Mouse (Mus musculus): ENCODE measurements around the gene Tuft1. TPM values are rescaled to one million over a fixed set of nuclear protein-coding genes. Genes with fewer than 3 reads are reported as not detected.
"Not testable (repeated sequence)": the region's sequence is repeated elsewhere in the genome, so short reads cannot be mapped to it uniquely, and the experiment has no call there.

Gene Tuft1
- 1 to 10 TPM; 3.1 to 3.9 TPM for total RNA-seq (2021)
- long read RNA-seq, experiment 1, partial matches to known transcripts: 0 of 6 reads
- long read RNA-seq, experiment 1, other reads (novel, unspliced or antisense): 2 of 6 reads
- long read RNA-seq, experiment 2, transcript Tuft1-204 (12 exons, 2,555 nt): major isoform, 5 of 10 reads
- long read RNA-seq, experiment 2, partial matches to known transcripts: 0 of 10 reads
- long read RNA-seq, experiment 2, other reads (novel, unspliced or antisense): 2 of 10 reads

- intact Hi-C loops (cut with DNase I): not testable (repeated sequence)
- DNase-seq: peak; percentile 69 to 71
Measured at GRCm38 (mm10) chr3:94658740-94659095, at the start of gene Tuft1. Tuft1 (minus strand) TSS chr3:94658872.

- intact Hi-C loops (cut with DNase I): not testable (repeated sequence)
- peak in 1 of 2 experiments; percentile 14 for DNase-seq
Measured at GRCm38 (mm10) chr3:94703364-94703763, 44.7 kb upstream of the Tuft1 start.

- intact Hi-C loops (cut with DNase I): no loop called here
- DNase-seq: no peak
Measured at GRCm38 (mm10) chr3:94702856-94703255, 44.2 kb upstream of the Tuft1 start.

GRCm38 (mm10) chr3:94702163-94702810, 43.6 kb upstream of the Tuft1 start:
- DNase-seq; intact Hi-C loops (cut with DNase I): not testable (repeated sequence)

GRCm38 (mm10) chr3:94696257-94696656, 37.6 kb upstream of the Tuft1 start:
- intact Hi-C loops (cut with DNase I); DNase-seq: not testable (repeated sequence)

- intact Hi-C loops (cut with DNase I); DNase-seq: not testable (repeated sequence)
Measured at GRCm38 (mm10) chr3:94695591-94695990, 36.9 kb upstream of the Tuft1 start.

- intact Hi-C loops (cut with DNase I); DNase-seq: not testable (repeated sequence)
Measured at GRCm38 (mm10) chr3:94693874-94694273, 35.2 kb upstream of the Tuft1 start.

- no peak for DNase-seq
- intact Hi-C loops (cut with DNase I): no loop called here
Measured at GRCm38 (mm10) chr3:94693329-94693825, 34.7 kb upstream of the Tuft1 start, which contains the start of gene Selenbp2. Selenbp2 (plus strand) TSS chr3:94693556.

- intact Hi-C loops (cut with DNase I); DNase-seq: not testable (repeated sequence)
Measured at GRCm38 (mm10) chr3:94691694-94692093, 33.0 kb upstream of the Tuft1 start.

- no peak for DNase-seq
- intact Hi-C loops (cut with DNase I): no loop called here
Measured at GRCm38 (mm10) chr3:94690616-94691247, 32.1 kb upstream of the Tuft1 start.

GRCm38 (mm10) chr3:94690162-94690561, 31.5 kb upstream of the Tuft1 start:
- DNase-seq; intact Hi-C loops (cut with DNase I): not testable (repeated sequence)

GRCm38 (mm10) chr3:94689195-94689594, 30.5 kb upstream of the Tuft1 start:
- intact Hi-C loops (cut with DNase I); DNase-seq: not testable (repeated sequence)

GRCm38 (mm10) chr3:94688698-94689097, 30.0 kb upstream of the Tuft1 start:
- DNase-seq; intact Hi-C loops (cut with DNase I): not testable (repeated sequence)

GRCm38 (mm10) chr3:94685989-94686772, 27.5 kb upstream of the Tuft1 start:
- intact Hi-C loops (cut with DNase I); DNase-seq: not testable (repeated sequence)

- intact Hi-C loops (cut with DNase I): no loop called here
- no peak for DNase-seq
Measured at GRCm38 (mm10) chr3:94683646-94684045, 25.0 kb upstream of the Tuft1 start.

- intact Hi-C loops (cut with DNase I): no loop called here
- DNase-seq: no peak
Measured at GRCm38 (mm10) chr3:94680783-94681182, 22.1 kb upstream of the Tuft1 start.

- intact Hi-C loops (cut with DNase I); DNase-seq: not testable (repeated sequence)
Measured at GRCm38 (mm10) chr3:94680032-94680431, 21.4 kb upstream of the Tuft1 start.

GRCm38 (mm10) chr3:94679351-94679841, 20.7 kb upstream of the Tuft1 start:
- no peak for DNase-seq
- intact Hi-C loops (cut with DNase I): no loop called here

GRCm38 (mm10) chr3:94675101-94675500, 16.4 kb upstream of the Tuft1 start:
- intact Hi-C loops (cut with DNase I); DNase-seq: not testable (repeated sequence)

- DNase-seq: peak in 1 of 2 experiments; percentile 14
- intact Hi-C loops (cut with DNase I): not testable (repeated sequence)
Measured at GRCm38 (mm10) chr3:94665896-94666295, 7.2 kb upstream of the Tuft1 start.

Data from heart, postnatal 14 days (tissue).